Mouse (Mus musculus) hematopoietic multipotent progenitor cell, adult 10-12 weeks (in vitro differentiated cells): ENCODE measurements around the gene Zfp512b. TPM values are rescaled to one million over a fixed set of nuclear protein-coding genes. Genes with fewer than 3 reads are reported as not detected.

Experiments used
- polyA plus RNA-seq: library from polyadenylated mRNA; stranded (reverse); fragments of >175 nt; gene quantifications from 2 replicates; pipeline ENCODE4 v1.2.3, GENCODE M21; 2012; ENCODE audit warnings: low replicate concordance

The Zfp512b gene
- polyA plus RNA-seq, result 84.7 and 206 TPM in 2 replicates

DNA sequence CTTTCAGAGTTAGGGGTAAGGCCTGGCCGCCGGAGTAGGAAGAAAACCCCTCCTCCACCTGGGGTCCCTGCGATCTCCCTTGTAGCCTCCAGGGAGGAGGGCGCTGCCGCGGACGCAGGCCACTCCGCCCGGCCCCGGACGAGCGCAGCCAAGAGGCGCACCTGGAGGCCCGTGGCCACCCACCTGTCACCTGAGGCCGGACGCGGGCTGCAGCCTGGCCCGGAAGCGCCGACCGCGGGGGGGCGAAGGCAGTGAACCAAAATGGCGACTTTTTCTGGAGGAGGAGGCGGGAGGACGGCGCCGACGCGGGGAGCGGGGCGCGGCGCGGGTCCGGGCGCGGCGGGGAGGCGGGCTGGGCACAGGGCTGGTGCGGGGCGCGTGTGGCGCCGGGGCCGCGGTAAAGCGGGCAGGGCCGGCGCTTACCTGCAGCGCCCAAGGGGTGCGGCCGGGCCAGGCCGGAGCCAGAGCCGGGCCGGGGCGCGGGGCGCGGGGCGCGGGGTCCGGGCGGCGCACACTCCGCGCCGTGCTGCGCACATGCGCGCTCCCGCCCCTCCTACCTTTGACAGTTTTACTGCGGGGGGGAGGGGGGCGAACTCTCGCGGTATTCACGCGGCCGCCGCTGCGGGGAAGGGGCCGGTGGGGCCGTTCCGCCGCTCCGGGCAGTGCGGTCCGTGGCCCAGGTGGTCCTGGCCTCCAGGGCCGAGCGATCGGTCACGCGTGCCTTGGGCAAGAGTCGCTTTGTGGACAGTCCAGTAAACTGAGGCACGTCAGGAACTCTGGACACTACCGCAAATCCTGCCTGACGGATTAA is at the start of gene Zfp512b:
Gene Zfp512b, minus strand, starts transcription at position 573 of the 811 bp plus-strand sequence.

DNA sequence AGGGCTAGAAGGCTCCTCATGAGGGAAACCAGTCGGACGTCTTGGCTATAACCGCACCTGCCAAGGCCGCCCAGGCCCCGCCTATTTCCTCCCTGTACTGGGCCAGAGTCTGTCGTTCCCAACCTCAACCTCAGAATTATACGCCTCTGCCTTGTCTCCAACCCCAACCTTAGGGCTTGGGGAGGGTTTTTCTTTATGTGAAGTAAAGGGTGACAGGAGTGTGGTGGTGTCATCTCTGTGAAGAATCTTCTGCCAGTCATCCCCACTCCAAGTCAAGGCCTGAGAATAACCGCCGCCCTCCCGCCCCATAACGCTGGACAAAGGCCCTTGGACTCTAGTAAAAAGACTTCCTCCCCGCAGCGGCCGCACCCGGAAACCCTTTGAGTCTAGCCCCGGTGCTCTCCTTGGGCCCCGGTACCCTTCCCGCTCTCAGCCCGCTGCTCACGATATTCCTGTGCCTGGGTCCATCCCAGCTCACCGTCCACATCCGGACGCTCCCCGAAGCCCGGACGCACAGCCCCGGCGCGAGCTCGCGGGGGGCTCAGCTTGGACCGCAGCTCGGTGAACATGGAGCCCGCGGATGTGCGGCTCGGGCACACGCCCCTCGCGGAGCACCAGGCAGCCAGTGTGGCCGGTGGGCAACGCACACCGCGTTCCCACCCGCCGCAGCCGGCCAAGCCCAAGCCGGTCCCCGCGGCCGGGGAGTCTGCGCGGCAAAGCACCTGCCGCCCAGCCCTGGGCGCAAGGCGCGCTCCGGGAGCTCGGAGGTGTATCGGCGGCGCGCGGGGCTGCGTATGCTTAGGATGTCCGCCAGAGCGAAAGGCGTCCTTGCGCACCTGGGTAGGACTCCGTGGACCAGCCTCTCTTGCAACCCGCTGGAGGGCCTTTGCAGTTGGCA is 6.1 kb upstream of the Zfp512b start, which contains the start of gene Samd10:
Gene Samd10, minus strand, starts transcription at position 759 of the 898 bp plus-strand sequence.

DNA sequence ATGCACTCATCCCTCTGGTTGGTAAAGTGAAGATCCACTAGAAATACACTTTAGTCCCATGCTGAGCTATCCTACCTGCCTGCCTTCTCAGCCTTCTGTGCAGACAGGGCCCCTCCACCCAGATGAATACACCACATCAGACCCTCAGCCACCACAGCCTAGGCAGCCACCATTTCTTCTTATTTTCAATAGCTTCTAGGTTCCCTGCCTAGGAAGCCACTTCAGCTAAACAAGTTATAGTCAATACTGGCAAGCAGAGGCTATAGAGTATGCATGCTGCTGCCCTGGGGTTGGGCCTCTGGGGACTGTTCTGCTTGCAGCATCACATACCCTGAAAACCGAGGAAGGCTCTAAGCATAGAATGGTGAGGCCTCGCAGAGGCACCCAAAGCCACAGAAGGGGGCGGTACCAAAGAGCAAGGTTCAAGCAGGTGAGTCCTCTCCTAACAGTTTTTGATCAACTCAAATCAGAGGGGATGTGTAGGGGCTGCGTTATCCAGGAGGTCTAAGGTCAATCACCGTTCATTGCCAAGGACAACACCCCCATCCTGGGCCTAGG is 996 bp downstream of the Zfp512b start, which contains the start of gene Prpf6:
Gene Prpf6, plus strand, starts transcription at position 341 of the 558 bp plus-strand sequence.

GRCm38 (mm10) chr2:181584411-181584942 is 8.1 kb downstream of the Zfp512b start, which contains the start of gene Uckl1:
Uckl1 (minus strand) TSS chr2:181584892.

Other genes starting within 250 kb of the Zfp512b start
- 46.2 and 56.1 TPM in 2 replicates for gene Zgpat, start 227.9 kb downstream of the Zfp512b start, polyA plus RNA-seq
- 22.8 and 30.5 TPM in 2 replicates for gene Arfrp1, start 227.4 kb downstream of the Zfp512b start, polyA plus RNA-seq
- 123 and 175 TPM in 2 replicates for gene Lime1, start 212.7 kb downstream of the Zfp512b start, polyA plus RNA-seq
- 2.7 TPM in 2 replicates for gene Zbtb46, start 133.4 kb downstream of the Zfp512b start, polyA plus RNA-seq
- 0.08 and 0.12 TPM in 2 replicates for gene Abhd16b, start 99.6 kb downstream of the Zfp512b start, polyA plus RNA-seq
- 4.3 and 46.6 TPM in 2 replicates for gene Tpd52l2, start 95.7 kb downstream of the Zfp512b start, polyA plus RNA-seq
- gene Dnajc5, start 72.3 kb downstream of the Zfp512b start, polyA plus RNA-seq, result 38.7 and 70.5 TPM in 2 replicates
- gene Uckl1, start 7.9 kb downstream of the Zfp512b start, polyA plus RNA-seq, result 93.4 and 215 TPM in 2 replicates
- 12.0 and 21.1 TPM in 2 replicates for gene Prpf6, start 935 bp downstream of the Zfp512b start, polyA plus RNA-seq
- gene Samd10, start 6.4 kb upstream of the Zfp512b start, polyA plus RNA-seq, result 17.3 and 21.9 TPM in 2 replicates
- not detected in 2 replicates for gene Gm29797, start 64.2 kb upstream of the Zfp512b start, polyA plus RNA-seq
- gene Sox18, start 78.8 kb upstream of the Zfp512b start, polyA plus RNA-seq, result 2.2 and 9.7 TPM in 2 replicates
- 10.6 and 34.3 TPM in 2 replicates for gene Tcea2, start 87.5 kb upstream of the Zfp512b start, polyA plus RNA-seq
- gene Rgs19, start 101.2 kb upstream of the Zfp512b start, polyA plus RNA-seq, result 174 and 368 TPM in 2 replicates
- not detected in 2 replicates for gene Lkaaear1, start 105.6 kb upstream of the Zfp512b start, polyA plus RNA-seq
- 0.05 TPM in 1 of 2 replicates, not detected in the other for gene Oprl1, start 122.2 kb upstream of the Zfp512b start, polyA plus RNA-seq
- not detected in 2 replicates for gene Myt1, start 170.5 kb upstream of the Zfp512b start, polyA plus RNA-seq
- gene Pcmtd2, start 245.1 kb upstream of the Zfp512b start, polyA plus RNA-seq, result 3.2 and 40.7 TPM in 2 replicates